Mouse (Mus musculus) heart, adult 2 months (tissue): ENCODE measurements around the gene Wipi2.

ENCODE experiments used
- CTCF ChIP-seq: fragments of 200-600 bp; IDR thresholded peaks from 2 replicates; pipeline ENCODE4 v1.8.1; 2022; ENCODE audit warnings: antibody characterized with exemption, mild to moderate bottlenecking, moderate library complexity
- EP300 ChIP-seq: fragments of 200-500 bp; IDR thresholded peaks from 2 replicates; pipeline ENCODE4 v1.6.1; 2011; ENCODE audit warnings: low read depth, low read length, control low read depth; ENCODE audit not compliant: insufficient read depth
- POLR2A ChIP-seq: fragments of 200-500 bp; IDR thresholded peaks from 2 replicates; pipeline ENCODE4 v1.6.1; 2011; ENCODE audit warnings: mild to moderate bottlenecking, low read depth, low read length, control low read depth; ENCODE audit not compliant: insufficient read depth

- TF ChIP-seq CTCF (no peak), POLR2A (no peak), EP300 (no peak)
Observed at GRCm38 (mm10) chr5:142692971-142693737, 65.7 kb downstream of the Wipi2 start.
